Mouse (Mus musculus) MEL (cell line): ENCODE data around the gene Tst. TPM values are rescaled to one million over a fixed set of nuclear protein-coding genes. Genes with fewer than 3 reads are reported as not detected.

Source experiments
- DNase-seq: peaks from one replicate; pipeline ENCODE4 v3.0.0; 2011; ENCODE audit warnings: low read depth, low spot score
- H3K27ac ChIP-seq: 2 replicates; pipeline ENCODE4 v1.5.1; 2012; ENCODE audit warnings: low read depth, mild to moderate bottlenecking, control low read depth, low read length, moderate library complexity; ENCODE audit not compliant: control insufficient read depth
- H3K27me3 ChIP-seq, 2 experiments: fragments of 150-350 bp in 1 of 2; sonication (generic) in 1 of 2; 2 replicates each; pipeline ENCODE4 v1.6.1; 2012; ENCODE audit warnings: low read length in 2 of 2, mild to moderate bottlenecking in 2 of 2, improper control_type of control experiment in 1 of 2, moderate library complexity in 1 of 2; ENCODE audit not compliant: insufficient read depth in 2 of 2, control insufficient read depth in 1 of 2
- H3K36me3 ChIP-seq, 2 experiments: 2 replicates each; pipeline ENCODE4 v1.6.1; 2012 to 2014; ENCODE audit warnings: low read length in 2 of 2, improper control_type of control experiment in 1 of 2, inconsistent platforms in 1 of 2, mild to moderate bottlenecking in 1 of 2; ENCODE audit not compliant: insufficient read depth in 2 of 2, control insufficient read depth in 1 of 2
- H3K4me1 ChIP-seq, 2 experiments: fragments of 150-350 bp in 1 of 2; sonication (generic) in 1 of 2; 2 replicates each; pipeline ENCODE4 v1.6.1; 2012; ENCODE audit warnings: low read length in 2 of 2, improper control_type of control experiment in 1 of 2, mild to moderate bottlenecking in 1 of 2; ENCODE audit not compliant: insufficient read depth in 2 of 2, control insufficient read depth in 1 of 2
- H3K4me3 ChIP-seq, 2 experiments: fragments of 150-350 bp in 1 of 2; sonication (generic) in 1 of 2; 2 replicates each; pipeline ENCODE4 v1.5.1; 2012; ENCODE audit warnings: low read depth in 2 of 2, low read length in 2 of 2, mild to moderate bottlenecking in 2 of 2, moderate library complexity in 2 of 2, control low read depth in 1 of 2, improper control_type of control experiment in 1 of 2; ENCODE audit not compliant: control insufficient read depth in 1 of 2, insufficient read depth in 1 of 2
- H3K79me2 ChIP-seq: 2 replicates; pipeline ENCODE4 v1.6.1; 2012; ENCODE audit warnings: mild to moderate bottlenecking, low read length, moderate library complexity; ENCODE audit not compliant: control insufficient read depth, poor library complexity, insufficient read depth
- H3K9ac ChIP-seq: 2 replicates; pipeline ENCODE4 v1.6.1; 2012; ENCODE audit warnings: low read depth, mild to moderate bottlenecking, control low read depth, low read length, moderate library complexity; ENCODE audit not compliant: control insufficient read depth, poor library complexity, severe bottlenecking
- H3K9me3 ChIP-seq: fragments of 150-350 bp; sonication (generic); replicated peaks from 2 replicates; pipeline ENCODE4 v1.6.1; 2012; ENCODE audit warnings: mild to moderate bottlenecking, low read length, improper control_type of control experiment, moderate library complexity; ENCODE audit not compliant: insufficient read depth
- BHLHE40 ChIP-seq: IDR thresholded peaks from 2 replicates; pipeline ENCODE4 v1.6.1; 2012; ENCODE audit warnings: low read depth, mild to moderate bottlenecking, inconsistent platforms, low read length, improper control_type of control experiment, borderline replicate concordance
- ELF1 ChIP-seq: IDR thresholded peaks from 2 replicates; pipeline ENCODE4 v1.6.1; 2014; ENCODE audit warnings: low read depth, mild to moderate bottlenecking, inconsistent platforms, low read length, improper control_type of control experiment, moderate library complexity
- EP300 ChIP-seq, 2 experiments: IDR thresholded peaks; 2 replicates each; pipeline ENCODE4 v1.6.1; 2011; ENCODE audit warnings: improper control_type of control experiment in 2 of 2, low read length in 2 of 2, low read depth in 1 of 2, mild to moderate bottlenecking in 1 of 2
- ETS1 ChIP-seq: IDR thresholded peaks from 2 replicates; pipeline ENCODE4 v1.6.1; 2012; ENCODE audit warnings: low read depth, mild to moderate bottlenecking, inconsistent platforms, low read length, improper control_type of control experiment, moderate library complexity
- GATA1 ChIP-seq: IDR thresholded peaks from 2 replicates; pipeline ENCODE4 v1.6.1; 2011; ENCODE audit warnings: low read depth, low read length, improper control_type of control experiment
- MAFK ChIP-seq: IDR thresholded peaks from 2 replicates; pipeline ENCODE4 v1.6.1; 2011; ENCODE audit warnings: low read depth, mild to moderate bottlenecking, low read length, improper control_type of control experiment, borderline replicate concordance
- MAX ChIP-seq: IDR thresholded peaks from 2 replicates; pipeline ENCODE4 v1.6.1; 2011; ENCODE audit warnings: low read length, improper control_type of control experiment
- MAZ ChIP-seq: IDR thresholded peaks from 2 replicates; pipeline ENCODE4 v1.6.1; 2012; ENCODE audit warnings: low read depth, mild to moderate bottlenecking, inconsistent platforms, low read length, improper control_type of control experiment
- MYB ChIP-seq: IDR thresholded peaks from 2 replicates; pipeline ENCODE4 v1.6.1; 2011; ENCODE audit warnings: mild to moderate bottlenecking, low read depth, low read length, improper control_type of control experiment
- MYC ChIP-seq: IDR thresholded peaks from 2 replicates; pipeline ENCODE4 v1.6.1; 2011; ENCODE audit warnings: low read depth, mild to moderate bottlenecking, low read length, improper control_type of control experiment, moderate library complexity
- NRF1 ChIP-seq: IDR thresholded peaks from 2 replicates; pipeline ENCODE4 v1.6.1; 2014; ENCODE audit warnings: low read depth, mild to moderate bottlenecking, inconsistent platforms, low read length, improper control_type of control experiment, moderate library complexity; ENCODE audit not compliant: poor library complexity, insufficient read depth, severe bottlenecking
- POLR2A ChIP-seq, 2 experiments: IDR thresholded peaks; 2 replicates each; pipeline ENCODE4 v1.6.1; 2011 to 2012; ENCODE audit warnings: low read length in 2 of 2, mild to moderate bottlenecking in 2 of 2, control low read depth in 1 of 2, improper control_type of control experiment in 1 of 2, low read depth in 1 of 2, moderate library complexity in 1 of 2; ENCODE audit not compliant: control insufficient read depth in 1 of 2, insufficient read depth in 1 of 2, poor library complexity in 1 of 2
- POLR2AphosphoS2 ChIP-seq: IDR thresholded peaks from 2 replicates; pipeline ENCODE4 v1.6.1; 2011; ENCODE audit warnings: low read length, improper control_type of control experiment
- RAD21 ChIP-seq: IDR thresholded peaks from 2 replicates; pipeline ENCODE4 v1.6.1; 2011; ENCODE audit warnings: mild to moderate bottlenecking, low read depth, low read length, improper control_type of control experiment
- RCOR1 ChIP-seq: IDR thresholded peaks from 2 replicates; pipeline ENCODE4 v1.6.1; 2012; ENCODE audit warnings: low read depth, mild to moderate bottlenecking, inconsistent platforms, low read length, improper control_type of control experiment
- SIN3A ChIP-seq: IDR thresholded peaks from 2 replicates; pipeline ENCODE4 v1.6.1; 2012; ENCODE audit warnings: low read length, improper control_type of control experiment, inconsistent platforms
- SMC3 ChIP-seq: IDR thresholded peaks from 2 replicates; pipeline ENCODE4 v1.6.1; 2011; ENCODE audit warnings: low read depth, low read length, improper control_type of control experiment
- TBP ChIP-seq: IDR thresholded peaks from 2 replicates; pipeline ENCODE4 v1.8.0; 2011; ENCODE audit warnings: low read depth, low read length, improper control_type of control experiment
- TCF12 ChIP-seq: IDR thresholded peaks from 2 replicates; pipeline ENCODE4 v1.6.1; 2014; ENCODE audit warnings: low read depth, mild to moderate bottlenecking, inconsistent platforms, low read length, improper control_type of control experiment, moderate library complexity
- UBTF ChIP-seq: IDR thresholded peaks from 2 replicates; pipeline ENCODE4 v1.6.1; 2012; ENCODE audit warnings: low read depth, mild to moderate bottlenecking, inconsistent platforms, low read length, improper control_type of control experiment, moderate library complexity, borderline replicate concordance; ENCODE audit not compliant: insufficient read depth
- USF1 ChIP-seq: IDR thresholded peaks from 2 replicates; pipeline ENCODE4 v1.6.1; 2014; ENCODE audit warnings: low read depth, mild to moderate bottlenecking, inconsistent platforms, low read length, improper control_type of control experiment, moderate library complexity
- USF2 ChIP-seq, 2 experiments: IDR thresholded peaks; 2 replicates each; pipeline ENCODE4 v1.6.1; 2011 to 2012; ENCODE audit warnings: improper control_type of control experiment in 2 of 2, low read length in 2 of 2, borderline replicate concordance in 1 of 2, inconsistent platforms in 1 of 2, low read depth in 1 of 2, mild to moderate bottlenecking in 1 of 2; ENCODE audit not compliant: insufficient read depth in 1 of 2
- ZC3H11A ChIP-seq: IDR thresholded peaks from 2 replicates; pipeline ENCODE4 v1.6.1; 2012; ENCODE audit warnings: low read depth, mild to moderate bottlenecking, inconsistent platforms, low read length, improper control_type of control experiment
- ZNF384 ChIP-seq: IDR thresholded peaks from 2 replicates; pipeline ENCODE4 v1.6.1; 2012; ENCODE audit warnings: low read depth, mild to moderate bottlenecking, inconsistent platforms, low read length, improper control_type of control experiment
- polyA plus RNA-seq, 2 experiments: library from polyadenylated mRNA; stranded (reverse) in 1 of 2; unstranded in 1 of 2; fragments of >175 nt in 1 of 2; fragments of >200 nt in 1 of 2; gene quantifications; 2 replicates each; pipeline versions ENCODE4 v1.2.1 to v1.2.4; 2012; ENCODE audit warnings: low replicate concordance in 2 of 2, low read depth in 1 of 2; ENCODE audit not compliant: insufficient read length in 2 of 2, insufficient read depth in 1 of 2, missing spikeins in 1 of 2
- total RNA-seq: library from RNA; depleted of rRNA; stranded (reverse); fragments of 300-350 nt; gene quantifications from 2 replicates; pipeline ENCODE4 v1.2.3, GENCODE M21; 2012

Gene Tst
- total and polyA plus RNA-seq, 3 experiments = 29.5 to 34.8 TPM; not detected in 1

GRCm38 (mm10) chr15:78437237-78438017 lies 31.7 kb upstream of the Tst start:
- H3K79me2 ChIP-seq = no peaks in the 10 kb centered on the region
- peak overlapping the region; percentile 33 for H3K9ac ChIP-seq
- no peaks in the 10 kb centered on the region for H3K27me3 ChIP-seq
- H3K36me3 ChIP-seq = peaks cover 0 to 7% of the 10 kb centered on the region in 2 experiments; a peak in 2 of 4 replicates
- peak overlapping the region; percentile 60 for H3K27ac ChIP-seq
- no peak for TF ChIP-seq UBTF
- no peak for TF ChIP-seq SMC3
- TF ChIP-seq POLR2AphosphoS2 = no peak
- TF ChIP-seq NRF1 = no peak
- no peak for TF ChIP-seq MYB
- TF ChIP-seq MAZ = peak; percentile 73
- no peak for TF ChIP-seq GATA1
- peak in 1 of 2 experiments; percentile 50; a peak in 1 of 4 replicates for TF ChIP-seq POLR2A (IDR thresholded peaks at IDR 0.05; ENCODE audit: control insufficient read depth in 1 of 2, insufficient read depth in 1 of 2, low read depth in 1 of 2, low read length in 2 of 2, poor library complexity in 1 of 2)
- 0 out of 2 replicates have a peak, but pooled peaks have one; percentile 38 for TF ChIP-seq ELF1
- no peak for TF ChIP-seq ZC3H11A
- no peak for TF ChIP-seq USF1
- 0 out of 4 replicates have a peak, but pooled peaks of 1 of the 2 experiments have one; percentile 31 for TF ChIP-seq EP300 (IDR thresholded peaks at IDR 0.05; ENCODE audit: low read depth in 1 of 2, low read length in 2 of 2)
- no peak for TF ChIP-seq MYC
- no peak for TF ChIP-seq USF2 (IDR thresholded peaks at IDR 0.05; ENCODE audit: borderline replicate concordance in 1 of 2, insufficient read depth in 1 of 2, low read depth in 1 of 2, low read length in 2 of 2)
- TF ChIP-seq RCOR1 = peak; percentile 29; the same call in 1 of the 2 replicates
- TF ChIP-seq RAD21 = no peak
- peak; percentile 86 for TF ChIP-seq ZNF384
- no peak for TF ChIP-seq TCF12
- peak; percentile 24; the same call in 1 of the 2 replicates for TF ChIP-seq SIN3A
- no peak for TF ChIP-seq MAX
- TF ChIP-seq ETS1 = peak; percentile 38; the same call in 1 of the 2 replicates
- no peak for TF ChIP-seq BHLHE40
- TF ChIP-seq MAFK = no peak
- TF ChIP-seq TBP = no peak
- TF ChIP-seq, all 39 proteins: peak for 8
- peak overlapping the region; percentile 41 to 48 for H3K4me3 ChIP-seq
- no peaks in the 10 kb centered on the region for H3K9me3 ChIP-seq
- peaks cover 13 to 21% of the 10 kb centered on the region in 2 experiments for H3K4me1 ChIP-seq
- DNase-seq = peak; percentile 89
